Comparison of ENCODE assay signal across 28 mouse cellular contexts in genomic region chr1:53323254-53323653, GRCm38 (mm10). TPM values are rescaled to one million over a fixed set of nuclear protein-coding genes. Genes with fewer than 3 reads are reported as not detected.
DNase-seq lines count a peak whose midpoint lies in the region; ATAC-seq and TF ChIP-seq lines count a peak whose summit lies in the region.
"Had no signal": no experiment of that assay in that cellular context is flagged by ENCODE, and none has a peak within 500 bp of the region (broad histone marks: within the 10 kb centered on the region; RNA-seq: fewer than 3 reads in every experiment).

No protein-coding gene starts in this region.

- no peak for DNase-seq in G1E (ENCODE audit: low spot score)
- DNase-seq in urinary bladder, postnatal 14 days (ENCODE audit: low spot score): no peak
- DNase-seq in heart, adult 9 months (ENCODE audit: low spot score in 2 of 2): no peak
- DNase-seq in kidney, adult 18-20 months: no peak
- no peak for DNase-seq in heart, postnatal 10 days
- DNase-seq: adrenal gland, adult 8-10 months; adrenal gland, postnatal 14 days; adrenal gland, postnatal 36 days; cerebellum, adult 11-12 months; cerebellum, adult 8-10 months; cerebellum, adult 9-11 months; cerebellum, postnatal 14 days; cerebellum, postnatal 36 days; embryo, embryonic 11 days had no signal

- 78% methylated on average over 5 of the region's 5 CpGs for WGBS in intestine, embryonic 15.5 days
- WGBS in intestine, postnatal 0 days: 51% methylated on average over 5 of the region's 5 CpGs

- peak overlapping the region; percentile 47; the same call in 1 of the 2 replicates for H3K4me3 ChIP-seq in G1E (ENCODE audit: low read depth, low read length)
- H3K4me3 ChIP-seq in intestine, embryonic 15.5 days (replicated peaks): no peak overlapping the region
- no peak overlapping the region for H3K4me3 ChIP-seq in intestine, postnatal 0 days (ENCODE audit: low read depth, low read length)
- H3K4me3 ChIP-seq: embryonic facial prominence, embryonic 13.5 days; embryonic facial prominence, embryonic 15.5 days; erythroblast, embryonic 14.5 days; forebrain, embryonic 10.5 days; forebrain, embryonic 12.5 days had no signal

- H3K9ac ChIP-seq in intestine, embryonic 15.5 days: no peak overlapping the region
- H3K9ac ChIP-seq in intestine, postnatal 0 days (ENCODE audit: low read depth, low read length): no peak overlapping the region
- H3K9ac ChIP-seq: embryonic facial prominence, embryonic 13.5 days; embryonic facial prominence, embryonic 15.5 days; forebrain, embryonic 12.5 days had no signal

- no peak for ATAC-seq in G1E (ENCODE audit: extremely low read depth, insufficient number of reproducible peaks, low FRiP score, poor library complexity, severe bottlenecking)
- ATAC-seq in intestine, embryonic 15.5 days: peak; percentile 76; the same call in 1 of the 2 replicates
- peak; percentile 81 for ATAC-seq in intestine, postnatal 0 days
- ATAC-seq: activated CD4-positive, CD25-positive, alpha-beta regulatory T cell, adult 4 months; forebrain, embryonic 14.5 days; forebrain, embryonic 16.5 days had no signal

- no peaks in the 10 kb centered on the region for H3K27me3 ChIP-seq in G1E (ENCODE audit: insufficient read depth, low read length)
- H3K27me3 ChIP-seq in intestine, embryonic 15.5 days (replicated peaks): no peaks in the 10 kb centered on the region
- no peaks in the 10 kb centered on the region for H3K27me3 ChIP-seq in intestine, postnatal 0 days (replicated peaks; ENCODE audit: control insufficient read depth, insufficient read depth, low read length)
- H3K27me3 ChIP-seq: embryonic facial prominence, embryonic 13.5 days; embryonic facial prominence, embryonic 15.5 days; forebrain, embryonic 12.5 days had no signal

- no peak overlapping the region for H3K4me2 ChIP-seq in intestine, embryonic 15.5 days (replicated peaks)
- H3K4me2 ChIP-seq in intestine, postnatal 0 days (replicated peaks; ENCODE audit: low read depth): no peak overlapping the region
- H3K4me2 ChIP-seq: embryonic facial prominence, embryonic 13.5 days; embryonic facial prominence, embryonic 15.5 days; forebrain, embryonic 12.5 days had no signal

- H3K36me3 ChIP-seq in G1E (replicated peaks): peaks cover 24% of the 10 kb centered on the region
- 0 out of 2 replicates have a peak, but pooled peaks cover 2% of the 10 kb centered on the region for H3K36me3 ChIP-seq in intestine, embryonic 15.5 days
- H3K36me3 ChIP-seq in intestine, postnatal 0 days (ENCODE audit: control insufficient read depth, insufficient read depth): 0 out of 2 replicates have a peak, but pooled peaks cover 2% of the 10 kb centered on the region

- H3K9me3 ChIP-seq in G1E (replicated peaks): no peaks in the 10 kb centered on the region
- H3K9me3 ChIP-seq in intestine, embryonic 15.5 days: no peaks in the 10 kb centered on the region
- H3K9me3 ChIP-seq in intestine, postnatal 0 days (ENCODE audit: control insufficient read depth): no peaks in the 10 kb centered on the region
- H3K9me3 ChIP-seq: embryonic facial prominence, embryonic 13.5 days; embryonic facial prominence, embryonic 15.5 days; forebrain, embryonic 10.5 days; forebrain, embryonic 12.5 days had no signal

- no peak overlapping the region for H3K27ac ChIP-seq in intestine, embryonic 15.5 days
- H3K27ac ChIP-seq in intestine, postnatal 0 days (ENCODE audit: low read depth, low read length): no peak overlapping the region
- H3K27ac ChIP-seq: embryonic facial prominence, embryonic 13.5 days; embryonic facial prominence, embryonic 15.5 days; forebrain, embryonic 10.5 days; forebrain, embryonic 12.5 days had no signal

- intact Hi-C loops in heart, postnatal 10 days (cut with DNase I): no loop called here

- TF ChIP-seq CTCF in G1E (IDR thresholded peaks at IDR 0.05; ENCODE audit: low read depth, low read length): no peak
- peak; percentile 19; the same call in 1 of the 2 replicates for TF ChIP-seq CTCF in intestine, postnatal 0 days (IDR thresholded peaks at IDR 0.05; ENCODE audit: low read depth)

- H3K4me1 ChIP-seq in G1E (ENCODE audit: insufficient read depth, low read depth, low read length): peaks cover 60% of the 10 kb centered on the region
- H3K4me1 ChIP-seq in intestine, embryonic 15.5 days (replicated peaks): no peaks in the 10 kb centered on the region
- 0 out of 2 replicates have a peak, but pooled peaks cover 3% of the 10 kb centered on the region for H3K4me1 ChIP-seq in intestine, postnatal 0 days (replicated peaks; ENCODE audit: control insufficient read depth, insufficient read depth, low read length)
- H3K4me1 ChIP-seq: embryonic facial prominence, embryonic 13.5 days; embryonic facial prominence, embryonic 15.5 days; forebrain, embryonic 10.5 days; forebrain, embryonic 12.5 days had no signal

RNA-seq across cellular contexts. Expression of gene Osgepl1, which starts 9.8 kb away (rescaled TPM):
- total RNA-seq in G1E (2014; fragmentation: Nextera tagmentation) (87.3 and 102 TPM in 2 replicates), G1E (2017) (42.9 and 51.6 TPM in 2 replicates)
- polyA plus RNA-seq in G1E (2012): 1.2 and 2.1 TPM in 2 replicates
- polyA plus RNA-seq in intestine, embryonic 15.5 days (2015; fragmentation: Nextera tagmentation; extraction: Ambion mirVana): 25.5 and 28.2 TPM in 2 replicates
- 21.0 and 21.1 TPM in 2 replicates for polyA plus RNA-seq in intestine, postnatal 0 days (2015; fragmentation: Nextera tagmentation; extraction: Ambion mirVana)
- 10 to 100 TPM; 29.5 to 34.4 TPM for total RNA-seq in heart, postnatal 10 days (2021)

RNA-seq across cellular contexts. Expression of gene Gm28778, which starts 26.3 kb away (rescaled TPM):
- total RNA-seq in G1E (2014; fragmentation: Nextera tagmentation) (7.2 TPM in 1 of 2 replicates, not detected in the other), G1E (2017) (3.4 TPM in 1 of 2 replicates, not detected in the other)
- polyA plus RNA-seq in G1E (2012): not detected in 2 replicates
- not detected in 2 replicates for polyA plus RNA-seq in intestine, embryonic 15.5 days (2015; fragmentation: Nextera tagmentation; extraction: Ambion mirVana)
- polyA plus RNA-seq in intestine, postnatal 0 days (2015; fragmentation: Nextera tagmentation; extraction: Ambion mirVana): not detected in 2 replicates
- total RNA-seq in heart, postnatal 10 days (2021): 1 to 10 TPM in 1 of 2 experiments, under 1 TPM in 1; 0.82 to 2.5 TPM
- total RNA-seq: adrenal gland, postnatal 14 days; adrenal gland, postnatal 36 days; common myeloid progenitor, adult 5-6 weeks; MEL had no signal
- polyA plus RNA-seq: C2C12; embryonic facial prominence, embryonic 11.5 days; embryonic facial prominence, embryonic 13.5 days; embryonic facial prominence, embryonic 15.5 days; erythroblast, embryonic 14.5 days; forebrain, embryonic 10.5 days; forebrain, embryonic 12.5 days; forebrain, embryonic 14.5 days; forebrain, embryonic 16.5 days had no signal

RNA-seq across cellular contexts. Expression of gene Ormdl1, which starts 26.4 kb away (rescaled TPM):
- total RNA-seq in G1E (2014; fragmentation: Nextera tagmentation): 61.4 and 61.7 TPM in 2 replicates
- total RNA-seq in G1E (2017): 98.6 and 102 TPM in 2 replicates
- polyA plus RNA-seq in G1E (2012): 1.4 and 2.0 TPM in 2 replicates
- polyA plus RNA-seq in intestine, embryonic 15.5 days (2015; fragmentation: Nextera tagmentation; extraction: Ambion mirVana): 50.3 and 50.5 TPM in 2 replicates
- 60.5 and 65.8 TPM in 2 replicates for polyA plus RNA-seq in intestine, postnatal 0 days (2015; fragmentation: Nextera tagmentation; extraction: Ambion mirVana)
- 1 to 10 TPM; 6.1 to 7.9 TPM for total RNA-seq in heart, postnatal 10 days (2021)

RNA-seq across cellular contexts. Expression of gene Pms1, which starts 26.4 kb away (rescaled TPM):
- total RNA-seq in G1E (2014; fragmentation: Nextera tagmentation): 49.3 and 51.5 TPM in 2 replicates
- 41.0 and 44.5 TPM in 2 replicates for total RNA-seq in G1E (2017)
- polyA plus RNA-seq in G1E (2012): 2.1 and 2.9 TPM in 2 replicates
- polyA plus RNA-seq in intestine, embryonic 15.5 days (2015; fragmentation: Nextera tagmentation; extraction: Ambion mirVana): 11.6 and 16.0 TPM in 2 replicates
- polyA plus RNA-seq in intestine, postnatal 0 days (2015; fragmentation: Nextera tagmentation; extraction: Ambion mirVana): 5.4 and 6.8 TPM in 2 replicates
- total RNA-seq in heart, postnatal 10 days (2021): 1 to 10 TPM; 6.9 to 7.7 TPM

RNA-seq across cellular contexts. Expression of gene Asdurf, which starts 29.2 kb away (rescaled TPM):
- not detected in 2 replicates for total RNA-seq in G1E (2014; fragmentation: Nextera tagmentation)
- 22.0 and 55.5 TPM in 2 replicates for total RNA-seq in G1E (2017)
- polyA plus RNA-seq in G1E (2012): 13.1 and 111 TPM in 2 replicates
- polyA plus RNA-seq in intestine, embryonic 15.5 days (2015; fragmentation: Nextera tagmentation; extraction: Ambion mirVana): 8.1 and 13.7 TPM in 2 replicates
- polyA plus RNA-seq in intestine, postnatal 0 days (2015; fragmentation: Nextera tagmentation; extraction: Ambion mirVana): 10.7 and 12.5 TPM in 2 replicates
- total RNA-seq in heart, postnatal 10 days (2021): 1 to 10 TPM in 1 of 2 experiments, not detected in 1; 8.0 TPM
- total RNA-seq: adrenal gland, adult 8-10 months; MEL had no signal
- polyA plus RNA-seq: C2C12; embryonic facial prominence, embryonic 11.5 days; erythroblast, embryonic 14.5 days; forebrain, embryonic 10.5 days; forebrain, embryonic 12.5 days had no signal

Comparison
In these comparisons a context has a peak if more than half of its experiments do, and no peak if none do; other contexts are left out.
1. RNA of gene Ormdl1, which starts 26.4 kb away (polyA plus RNA-seq): 60.5 to 65.8 TPM in intestine, postnatal 0 days and 50.3 to 50.5 TPM in intestine, embryonic 15.5 days; 1.4 to 2.0 TPM in G1E; every median in the first group is over 10 times any median in the second.